Mouse (Mus musculus) adrenal gland, adult 18-20 months (tissue): ENCODE results near the gene Tmprss11g. TPM values are rescaled to one million over a fixed set of nuclear protein-coding genes. Genes with fewer than 3 reads are reported as not detected.

ENCODE experiments used
- DNase-seq, 2 experiments: peaks; one replicate each; pipeline ENCODE4 v3.0.0; 2021 to 2022; ENCODE audit warnings: low spot score in 2 of 2
- long read RNA-seq, 2 experiments: library from polyadenylated mRNA; stranded (forward); transcript quantifications; one replicate each; pipeline ENCODE4 v2.0.0; 2021
- total RNA-seq, 2 experiments: library from RNA; stranded (reverse); gene quantifications; 1 replicate in 1 of 2; 2 replicates in 1 of 2; pipeline ENCODE4 v1.2.3; 2021

The Tmprss11g gene
- total RNA-seq: not detected
- long read RNA-seq, experiment 1: 0 reads
- long read RNA-seq, experiment 2: 0 reads

- no peak for DNase-seq
These were observed at the start of gene Tmprss11g for GRCm38 (mm10) chr5:86518500-86518899. Gene Tmprss11g (minus strand): TSS chr5:86518600.

GRCm38 (mm10) chr5:86546693-86547092 lies 28.3 kb upstream of the Tmprss11g start:
- no peak for DNase-seq

- no peak for DNase-seq
These were observed 22.2 kb upstream of the Tmprss11g start for GRCm38 (mm10) chr5:86540601-86541000.

- no peak for DNase-seq
These were observed 10.3 kb upstream of the Tmprss11g start for GRCm38 (mm10) chr5:86528725-86529124.

- DNase-seq: no peak
These were observed 6.9 kb downstream of the Tmprss11g start for GRCm38 (mm10) chr5:86511538-86511937.

GRCm38 (mm10) chr5:86493453-86493852 lies 24.9 kb downstream of the Tmprss11g start:
- DNase-seq: no peak

GRCm38 (mm10) chr5:86482562-86482961 lies 35.8 kb downstream of the Tmprss11g start:
- no peak for DNase-seq

- DNase-seq: no peak
These were observed 36.4 kb downstream of the Tmprss11g start for GRCm38 (mm10) chr5:86482031-86482430.

- DNase-seq: no peak
These were observed 44.5 kb downstream of the Tmprss11g start for GRCm38 (mm10) chr5:86473859-86474258.

- DNase-seq: no peak
These were observed 49.5 kb downstream of the Tmprss11g start, which contains the start of gene Tmprss11a for GRCm38 (mm10) chr5:86468890-86469289. Gene Tmprss11a (minus strand): TSS chr5:86468990.

- DNase-seq: no peak
These were observed 79.1 kb downstream of the Tmprss11g start for GRCm38 (mm10) chr5:86439306-86439705.

- DNase-seq: no peak
These were observed 79.9 kb downstream of the Tmprss11g start for GRCm38 (mm10) chr5:86438548-86438947.

Other genes with a start within 250 kb of the Tmprss11g start
- gene Tmprss11c, start 229.3 kb downstream of the Tmprss11g start, total RNA-seq: not detected
- not detected for gene Tmprss11d, start 145.2 kb downstream of the Tmprss11g start, total RNA-seq
- gene Tmprss11a, start 49.6 kb downstream of the Tmprss11g start, total RNA-seq: not detected
- not detected for gene Tmprss11f, start 113.8 kb upstream of the Tmprss11g start, total RNA-seq
- not detected for gene Tmprss11b, start 157.8 kb upstream of the Tmprss11g start, total RNA-seq
- not detected for gene Tmprss11e, start 227.2 kb upstream of the Tmprss11g start, total RNA-seq